Mouse (Mus musculus) cortical plate, adult 2 months (tissue): ENCODE measurements around the gene Jade1.

Source experiments
- CTCF ChIP-seq: fragments of 200-500 bp; IDR thresholded peaks from 2 replicates; pipeline ENCODE4 v1.5.1; 2011; ENCODE audit warnings: mild to moderate bottlenecking, control low read depth, low read length; ENCODE audit not compliant: insufficient read depth; ENCODE audit errors: extremely low read depth
- POLR2A ChIP-seq: fragments of 200-500 bp; IDR thresholded peaks from 2 replicates; pipeline ENCODE4 v1.6.1; 2011; ENCODE audit warnings: mild to moderate bottlenecking, low read length, control low read depth; ENCODE audit not compliant: insufficient read depth; ENCODE audit errors: extremely low read depth

DNA sequence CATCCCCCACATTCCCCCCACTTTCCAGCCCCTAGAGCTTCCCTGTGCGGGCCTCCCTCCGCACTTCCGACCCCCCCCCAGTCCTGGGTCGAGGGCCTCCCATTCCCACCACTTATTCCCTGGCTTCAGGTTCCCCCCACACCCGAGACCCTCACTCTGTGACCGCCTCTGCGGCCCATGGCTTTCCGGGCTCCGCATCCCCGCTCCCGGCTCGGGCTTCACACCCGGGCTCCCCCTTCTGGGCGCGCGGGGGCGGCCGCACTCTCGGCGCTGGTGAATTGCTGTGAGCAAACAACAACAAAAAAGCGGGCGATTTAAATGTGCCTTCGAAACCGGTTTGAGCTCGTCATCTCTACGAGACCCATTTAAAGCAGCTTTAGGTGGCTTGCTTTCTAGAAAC is 10.4 kb downstream of the Jade1 start:
- TF ChIP-seq CTCF (no peak), POLR2A (no peak)
